Mouse (Mus musculus) brain, embryonic 14.5 days (tissue): ENCODE data around the gene Cdkn1b.

Experiments
- CTCF ChIP-seq: fragments of 200-500 bp; IDR thresholded peaks from 2 replicates; pipeline ENCODE4 v1.5.1; 2012; ENCODE audit warnings: inconsistent platforms, mild to moderate bottlenecking, moderate library complexity, borderline replicate concordance; ENCODE audit not compliant: insufficient read depth, insufficient read length; ENCODE audit errors: extremely low read depth
- POLR2A ChIP-seq: fragments of 200-500 bp; IDR thresholded peaks from 2 replicates; pipeline ENCODE4 v1.6.1; 2012; ENCODE audit warnings: mild to moderate bottlenecking, inconsistent platforms, borderline replicate concordance; ENCODE audit not compliant: poor library complexity, insufficient read depth, insufficient read length, severe bottlenecking; ENCODE audit errors: extremely low read depth

- TF ChIP-seq CTCF = no peak
- no peak for TF ChIP-seq POLR2A
These were observed 30.4 kb upstream of the Cdkn1b start for GRCm38 (mm10) chr6:134889763-134890162.
